Mouse (Mus musculus) CH12.LX (cell line): ENCODE measurements around the gene Sbf2.

Source experiments
- CTCF ChIP-seq, 2 experiments: IDR thresholded peaks in 1 of 2; conservative IDR thresholded peaks in 1 of 2; 2 replicates each; pipeline ENCODE4 v1.5.1; 2011 to 2012; ENCODE audit warnings: low read depth in 2 of 2, low read length in 2 of 2, improper control_type of control experiment in 1 of 2, inconsistent platforms in 1 of 2, mild to moderate bottlenecking in 1 of 2, moderate library complexity in 1 of 2
- EP300 ChIP-seq: IDR thresholded peaks from 2 replicates; pipeline ENCODE4 v1.6.1; 2011; ENCODE audit warnings: low read length, improper control_type of control experiment
- ETS1 ChIP-seq: conservative IDR thresholded peaks from 2 replicates; pipeline ENCODE4 v1.6.1; 2012; ENCODE audit warnings: low read depth, mild to moderate bottlenecking, inconsistent platforms, low read length, improper control_type of control experiment, moderate library complexity
- MAX ChIP-seq: IDR thresholded peaks from 2 replicates; pipeline ENCODE4 v1.6.1; 2011; ENCODE audit warnings: low read length, improper control_type of control experiment
- POLR2A ChIP-seq: IDR thresholded peaks from 2 replicates; pipeline ENCODE4 v1.6.1; 2011; ENCODE audit warnings: low read depth, mild to moderate bottlenecking, improper control_type of control experiment, low read length
- POLR2AphosphoS2 ChIP-seq: IDR thresholded peaks from 2 replicates; pipeline ENCODE4 v1.6.1; 2011; ENCODE audit warnings: low read depth, low read length, improper control_type of control experiment
- SIN3A ChIP-seq: IDR thresholded peaks from 2 replicates; pipeline ENCODE4 v1.6.1; 2012; ENCODE audit warnings: low read length, improper control_type of control experiment, inconsistent platforms
- TCF12 ChIP-seq: IDR thresholded peaks from 2 replicates; pipeline ENCODE4 v1.6.1; 2014; ENCODE audit warnings: low read depth, mild to moderate bottlenecking, inconsistent platforms, low read length, improper control_type of control experiment
- USF1 ChIP-seq: IDR thresholded peaks from 2 replicates; pipeline ENCODE4 v1.6.1; 2014; ENCODE audit warnings: low read depth, mild to moderate bottlenecking, inconsistent platforms, low read length, improper control_type of control experiment

DNA sequence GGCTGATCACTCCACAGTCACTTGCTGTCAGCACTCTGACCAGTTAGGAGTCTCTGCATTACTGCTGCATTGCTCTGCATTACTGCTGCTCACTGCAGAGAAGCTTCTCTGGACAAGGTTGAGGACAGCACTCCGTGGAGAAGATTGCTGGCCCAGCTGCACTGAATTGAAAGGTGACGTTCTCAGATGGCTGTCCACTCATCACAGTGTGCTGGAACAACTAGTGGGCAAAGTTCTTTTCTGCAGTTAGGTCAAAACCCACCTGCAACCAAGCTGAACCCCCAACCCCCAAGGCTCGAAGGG is 328.9 kb downstream of the Sbf2 start:
- TF ChIP-seq MAX: no peak
- no peak for TF ChIP-seq ETS1
- TF ChIP-seq CTCF (conservative IDR thresholded peaks at IDR 0.05 in 1 of 2, IDR thresholded peaks at IDR 0.05 in 1 of 2; ENCODE audit: low read depth in 2 of 2, low read length in 2 of 2): no peak
- no peak for TF ChIP-seq USF1
- TF ChIP-seq SIN3A: no peak
- no peak for TF ChIP-seq POLR2A
- TF ChIP-seq EP300: no peak
- no peak; the same call in 1 of the 2 replicates for TF ChIP-seq POLR2AphosphoS2
- TF ChIP-seq TCF12: no peak
